Mouse (Mus musculus): ENCODE results near the gene Henmt1.

Gene Henmt1

DNA sequence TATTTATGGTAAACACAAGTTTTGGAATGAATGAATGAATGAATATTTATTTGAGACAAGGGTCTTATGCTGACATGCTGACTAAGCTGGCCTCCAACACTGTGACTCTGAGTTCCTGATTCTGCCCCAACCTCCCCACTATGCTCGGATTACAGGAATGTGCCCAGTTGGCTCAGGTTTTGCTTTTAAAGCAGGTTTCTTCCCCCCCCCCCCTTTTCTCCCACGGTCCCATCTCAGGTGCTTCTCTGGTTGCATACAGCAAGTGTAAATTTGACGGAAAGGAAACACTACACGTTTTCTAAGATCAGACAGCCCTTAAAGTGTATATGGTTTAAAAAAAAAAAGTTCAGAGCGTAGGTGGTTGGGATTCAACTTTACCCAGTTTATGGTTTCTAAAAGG, at the start of gene Henmt1:
TSS of gene Henmt1 (plus strand) at position 301 of the 400 bp plus-strand sequence.
- no peak for DNase-seq (ENCODE audit: extremely low read depth, low read depth, low spot score)

DNA sequence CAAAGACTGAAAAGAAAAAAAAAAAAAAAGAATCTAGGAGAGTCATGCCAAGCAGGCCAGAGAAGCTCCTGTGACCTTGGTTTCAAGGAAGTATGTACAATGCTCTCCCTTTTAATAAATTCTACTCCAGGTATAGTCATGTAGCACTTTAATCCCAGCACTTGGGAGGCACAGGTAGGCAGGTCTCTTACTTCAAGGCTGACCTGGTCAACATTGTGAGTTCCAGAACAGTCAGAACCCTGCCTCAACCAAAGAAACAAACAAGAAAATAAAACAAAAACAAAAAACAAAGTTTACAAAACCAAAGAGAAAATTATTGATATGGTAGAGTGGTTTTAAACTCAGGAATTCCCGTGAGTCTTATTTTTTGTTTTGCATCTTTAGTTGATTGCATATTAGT, 49.8 kb upstream of the Henmt1 start, which contains the start of gene Fndc7:
TSS of gene Fndc7 (minus strand) at position 101 of the 400 bp plus-strand sequence.
- no peak for DNase-seq (ENCODE audit: extremely low read depth, low read depth, low spot score)

DNA sequence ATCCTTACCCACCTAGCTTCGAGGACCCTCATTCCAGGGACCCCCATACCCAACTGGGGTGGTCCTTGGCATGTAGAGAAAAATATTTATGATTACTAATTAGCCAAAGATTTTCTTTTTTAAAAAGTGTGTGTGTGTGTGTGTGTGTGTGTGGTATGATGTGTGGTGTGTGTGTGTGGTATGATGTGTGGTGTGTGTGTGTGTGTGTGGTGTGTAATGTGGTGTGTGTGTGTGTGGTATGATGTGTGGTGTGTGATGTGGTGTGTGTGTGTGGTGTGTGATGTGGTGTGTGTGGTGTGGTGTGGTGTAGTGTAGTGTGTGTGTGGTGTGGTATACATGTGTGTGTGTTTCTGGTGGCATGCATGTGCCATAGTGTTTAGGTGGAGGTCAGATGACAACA, 47.6 kb upstream of the Henmt1 start:
- no peak for DNase-seq (ENCODE audit: extremely low read depth, low read depth, low spot score)

DNA sequence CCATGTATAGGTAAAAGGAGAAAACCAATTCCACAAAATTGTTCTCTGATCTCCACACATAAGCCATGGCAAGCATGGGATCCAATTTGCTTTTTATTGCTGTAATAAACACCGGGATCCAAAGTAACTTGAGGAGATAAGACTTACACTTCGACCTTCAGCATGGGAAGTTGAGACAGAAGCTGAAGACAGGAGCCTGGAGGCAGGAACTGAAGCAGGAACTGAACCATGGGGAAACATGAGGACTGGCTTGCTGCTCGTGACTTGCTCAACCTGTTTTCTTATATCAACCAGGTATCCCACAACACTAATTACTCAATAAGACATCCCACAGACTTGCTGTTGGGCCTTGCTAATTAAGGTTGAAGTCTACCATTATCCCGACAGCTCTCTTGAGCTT, 46.8 kb upstream of the Henmt1 start:
- peak; percentile 54 for DNase-seq (ENCODE audit: extremely low read depth, low read depth, low spot score)

DNA sequence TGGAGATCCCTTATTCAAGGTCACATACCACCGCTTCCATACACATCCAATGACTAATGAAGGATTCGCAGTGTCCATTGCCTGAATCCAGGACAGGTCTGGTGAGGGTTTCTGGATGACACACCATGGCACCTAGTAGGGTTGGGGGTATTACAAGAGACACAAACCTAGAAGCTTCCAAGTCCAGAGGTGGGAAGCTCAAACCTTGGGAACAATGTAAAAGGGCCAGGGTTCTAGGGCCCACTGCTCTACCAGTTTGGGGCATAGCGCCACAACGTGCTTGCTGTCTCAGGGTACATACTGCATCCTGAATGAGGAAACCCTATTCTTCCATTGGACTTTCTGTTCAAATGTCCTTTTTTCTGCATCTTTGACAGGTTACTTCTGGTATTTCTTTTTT, 41.0 kb upstream of the Henmt1 start:
- no peak for DNase-seq (ENCODE audit: extremely low read depth, low read depth, low spot score)

DNA sequence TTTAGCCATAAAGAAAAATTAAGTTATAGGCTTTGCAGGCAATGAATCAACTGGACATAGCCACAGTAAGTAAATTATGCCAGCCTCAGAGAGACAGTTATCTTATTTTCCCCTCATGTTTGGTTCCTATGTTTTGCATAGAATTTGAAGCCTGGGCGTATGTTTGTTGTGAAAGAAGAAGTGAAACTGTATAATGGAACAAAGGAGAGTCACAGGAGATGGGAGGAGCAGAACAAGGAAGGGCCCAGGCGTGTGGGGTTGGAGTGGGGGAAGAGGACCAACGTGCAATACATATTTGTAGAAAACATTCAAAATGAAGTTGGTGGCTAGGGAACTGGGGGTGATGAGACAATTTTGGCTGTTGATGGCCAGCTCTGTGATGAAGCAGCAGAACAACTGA, 39.5 kb upstream of the Henmt1 start:
- DNase-seq (ENCODE audit: extremely low read depth, low read depth, low spot score) = no peak

DNA sequence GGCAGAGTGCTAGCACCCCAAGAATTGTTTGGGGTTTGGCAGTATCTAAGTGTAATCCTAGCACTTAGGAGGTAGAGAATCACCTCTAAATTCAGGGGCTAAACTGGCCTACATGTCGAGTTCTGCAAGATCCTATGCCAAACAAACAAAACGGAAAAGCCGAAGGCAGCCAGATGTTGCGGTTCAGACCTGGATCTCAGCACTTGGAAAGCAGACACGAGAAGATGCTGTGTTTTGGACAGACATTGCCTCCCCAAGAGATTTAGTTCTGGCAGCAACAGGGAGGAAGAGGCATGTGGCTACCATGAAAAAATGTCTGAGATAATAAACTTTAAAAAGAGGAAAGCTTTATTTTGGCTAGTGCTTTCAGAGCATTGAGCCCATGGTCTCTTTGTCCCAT, 39.0 kb upstream of the Henmt1 start:
- DNase-seq (ENCODE audit: extremely low read depth, low read depth, low spot score) = no peak

DNA sequence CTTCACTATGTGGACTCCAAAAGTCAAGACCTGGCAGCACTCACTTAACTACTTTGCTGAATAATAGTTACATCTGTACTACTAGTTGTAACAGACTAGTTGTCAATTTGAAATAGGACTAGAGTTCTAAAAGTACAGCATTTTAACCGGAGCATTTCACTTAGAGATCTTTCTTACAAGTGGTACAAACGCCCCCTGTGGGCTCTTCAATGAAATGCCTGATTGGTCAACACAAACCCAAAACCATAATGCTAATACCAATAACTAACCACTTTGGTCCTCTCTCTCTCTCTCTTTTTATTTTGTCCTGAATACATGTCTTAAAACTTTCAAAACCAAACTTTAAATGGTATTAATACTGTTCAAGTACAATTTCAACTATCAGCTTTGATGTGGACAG, 37.6 kb upstream of the Henmt1 start:
- DNase-seq (ENCODE audit: extremely low read depth, low read depth, low spot score) = no peak

DNA sequence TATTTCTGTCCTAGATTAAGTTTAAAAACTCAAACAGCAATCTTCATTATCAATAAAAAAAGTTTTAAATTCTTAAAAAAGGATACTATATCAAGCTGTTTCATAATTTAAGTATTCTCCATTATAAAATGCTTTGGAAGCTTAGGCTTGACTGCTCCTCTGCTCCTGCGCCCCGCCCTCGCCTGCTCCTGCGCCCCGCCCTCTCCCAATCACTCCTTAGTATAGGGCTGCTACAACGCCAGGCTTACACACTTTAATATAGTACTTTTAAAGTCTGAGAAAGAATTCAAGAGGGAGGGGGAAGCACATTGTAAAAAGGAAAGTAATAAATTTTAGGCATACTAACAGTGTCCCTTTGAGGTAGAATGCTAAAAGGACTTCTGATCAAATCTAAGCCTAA, 36.7 kb upstream of the Henmt1 start:
- no peak for DNase-seq (ENCODE audit: extremely low read depth, low read depth, low spot score)

DNA sequence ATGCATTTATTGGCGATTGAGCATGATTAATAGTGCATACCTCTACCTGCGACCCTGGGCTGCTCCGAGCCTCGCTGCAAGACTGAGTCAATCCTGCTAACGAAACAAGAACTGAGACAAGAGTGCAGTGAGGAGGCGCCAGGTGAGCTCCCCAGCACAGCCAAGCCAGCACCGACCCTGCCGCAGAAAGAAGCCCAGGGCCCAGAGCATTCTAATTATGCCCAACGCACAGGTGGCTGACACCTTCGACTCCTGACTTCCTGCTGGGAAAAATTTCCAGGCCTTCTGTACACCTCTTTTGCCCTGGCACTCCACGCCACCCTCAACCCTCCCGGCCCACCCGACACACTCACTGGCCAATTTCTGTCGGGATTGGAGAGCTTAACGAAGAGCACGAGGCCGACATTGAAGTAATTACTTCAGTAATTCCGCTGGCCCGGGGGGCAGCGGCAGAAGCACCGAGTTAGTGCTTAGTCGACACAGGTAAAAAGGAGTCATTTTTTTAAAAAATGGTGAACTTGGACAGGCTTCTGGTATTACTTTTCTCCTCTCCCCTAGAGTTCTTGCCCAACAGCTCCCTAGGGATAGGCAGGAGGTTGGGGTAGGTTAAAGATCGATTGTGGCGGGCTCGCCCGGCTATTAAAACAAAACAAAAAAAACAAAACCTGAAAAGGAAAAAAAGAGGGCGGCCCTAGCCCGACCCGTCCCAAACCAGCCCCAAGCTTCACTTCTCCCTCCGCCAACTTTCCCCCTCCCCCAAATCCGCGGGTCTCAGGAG, 29.2 kb upstream of the Henmt1 start:
- no peak for DNase-seq (ENCODE audit: extremely low read depth, low read depth, low spot score)

DNA sequence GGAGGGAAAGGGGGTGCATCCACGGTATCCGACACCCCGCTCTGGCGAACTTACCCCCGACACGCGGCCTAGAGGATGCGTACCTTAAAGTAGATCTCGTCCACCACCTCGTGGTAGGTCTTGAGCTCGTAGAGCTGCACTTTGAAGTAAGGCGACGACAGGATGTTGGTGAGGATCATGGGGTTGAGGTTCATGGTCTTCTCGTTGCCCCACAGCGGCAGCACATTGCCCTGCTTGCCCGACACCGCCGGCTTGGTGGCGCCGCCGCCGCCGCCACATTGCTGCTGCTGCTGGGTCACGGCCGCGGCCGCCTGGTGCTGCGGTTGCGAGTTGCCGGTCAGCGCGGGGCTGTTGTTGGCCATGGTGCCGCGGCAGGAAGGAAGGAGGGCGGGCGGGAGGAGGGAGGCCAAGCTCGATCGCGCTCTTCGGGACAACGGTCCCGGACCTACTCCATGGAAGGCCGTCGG, 28.6 kb upstream of the Henmt1 start:
- no peak for DNase-seq (ENCODE audit: extremely low read depth, low read depth, low spot score)

DNA sequence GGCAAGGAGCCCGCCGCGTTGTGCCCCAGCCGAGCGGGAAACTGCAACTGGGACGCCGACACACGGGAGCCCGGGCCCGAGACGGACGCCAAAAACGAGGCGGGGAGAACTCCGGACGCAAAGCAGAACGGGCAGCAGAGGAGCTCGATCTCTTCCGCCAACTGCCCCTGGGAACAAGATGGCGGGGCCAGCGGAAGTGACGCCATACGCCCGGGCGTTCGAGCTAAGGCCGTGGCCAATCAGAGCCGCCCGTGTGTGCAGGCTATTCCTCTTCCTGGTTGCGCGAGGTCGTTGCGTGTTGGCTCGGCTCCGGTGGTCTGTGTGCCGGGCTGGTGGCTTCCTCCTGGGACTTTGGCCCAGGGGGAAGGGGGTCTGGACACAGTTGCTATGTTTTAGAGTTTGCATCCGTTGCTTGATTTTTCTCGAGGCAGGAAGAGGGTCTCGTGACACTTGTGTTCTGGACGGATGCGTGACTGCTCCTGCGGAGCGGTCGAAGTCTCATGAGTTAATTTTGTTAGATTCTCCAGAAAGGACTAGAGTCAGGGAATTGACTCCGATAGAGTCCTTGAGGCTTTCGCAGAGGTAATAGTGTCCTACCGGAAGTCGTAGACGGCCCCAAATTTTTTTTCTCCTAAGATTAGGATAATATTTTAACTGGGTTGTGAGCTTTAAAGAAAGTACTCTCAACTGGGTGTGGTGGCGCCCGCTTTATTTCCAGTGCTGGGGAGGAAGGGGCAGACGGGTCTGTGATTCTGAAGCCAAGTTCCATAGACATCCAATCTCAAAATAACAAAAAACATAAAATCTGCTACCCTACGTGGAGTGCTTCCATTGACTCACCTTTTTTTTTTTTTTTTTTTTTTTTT, 27.9 kb upstream of the Henmt1 start, which contains the start of gene Prpf38b:
TSS of gene Prpf38b (minus strand) at position 180 of the 866 bp plus-strand sequence.
- peak; percentile 31 for DNase-seq (ENCODE audit: extremely low read depth, low read depth, low spot score)

DNA sequence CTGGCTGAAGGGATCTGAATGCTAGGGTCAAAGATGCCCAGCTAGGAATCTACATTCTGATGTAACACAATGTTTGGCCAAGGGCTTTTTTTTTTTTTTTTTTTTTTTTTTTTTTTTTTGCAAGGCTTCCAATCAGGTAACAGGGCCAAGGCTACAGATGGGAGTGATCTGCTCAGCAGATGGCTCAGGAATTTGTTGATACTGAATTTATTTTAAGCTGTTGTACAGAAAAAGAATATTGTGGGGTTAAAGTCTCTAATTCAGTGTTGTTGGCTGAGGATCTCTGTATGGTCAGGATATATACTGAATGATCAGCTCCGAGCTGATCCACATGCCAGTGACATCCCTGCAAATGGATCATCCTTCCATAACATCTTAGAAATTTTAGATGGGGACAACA, 23.7 kb upstream of the Henmt1 start:
- DNase-seq (ENCODE audit: extremely low read depth, low read depth, low spot score) = no peak

DNA sequence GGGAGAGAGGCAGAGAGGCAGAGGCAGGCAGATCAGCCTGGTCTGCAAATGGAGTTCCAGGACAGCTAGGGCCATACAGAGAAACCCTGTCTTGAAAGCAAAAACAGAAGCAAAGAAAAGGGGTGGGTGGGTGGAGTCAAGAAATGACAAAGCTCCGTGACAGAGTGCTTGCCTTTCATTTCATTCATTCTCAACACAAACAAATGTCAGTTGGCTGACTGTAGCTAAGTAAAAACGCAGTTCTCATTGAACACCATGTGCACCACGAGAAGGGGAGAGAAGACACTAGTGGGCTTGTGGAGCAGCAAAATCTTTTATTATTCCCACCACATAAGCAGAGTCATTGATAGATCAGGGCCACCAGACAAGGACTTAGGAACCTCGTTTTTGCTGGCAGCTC, 22.8 kb upstream of the Henmt1 start:
- no peak for DNase-seq (ENCODE audit: extremely low read depth, low read depth, low spot score)

DNA sequence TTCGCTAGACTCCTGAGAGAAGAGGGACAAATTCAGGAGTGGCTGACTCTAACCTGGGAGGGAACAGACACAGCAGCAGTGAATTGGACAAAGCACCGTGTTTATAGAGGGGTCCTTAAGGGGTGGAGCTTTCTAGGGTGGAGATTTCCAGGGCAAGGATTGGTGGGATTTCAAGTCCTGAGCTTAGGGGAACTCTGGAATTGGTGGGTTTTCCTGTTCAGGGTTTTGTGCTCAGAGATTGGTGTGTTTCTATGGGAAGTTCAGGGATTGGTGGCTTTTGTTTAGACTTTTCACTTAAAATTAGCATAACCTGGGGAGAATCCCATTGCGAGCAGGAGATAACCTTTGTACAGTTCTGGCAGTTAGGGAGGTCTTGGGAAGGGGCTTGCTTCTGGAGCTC, 21.7 kb upstream of the Henmt1 start:
- no peak for DNase-seq (ENCODE audit: extremely low read depth, low read depth, low spot score)

DNA sequence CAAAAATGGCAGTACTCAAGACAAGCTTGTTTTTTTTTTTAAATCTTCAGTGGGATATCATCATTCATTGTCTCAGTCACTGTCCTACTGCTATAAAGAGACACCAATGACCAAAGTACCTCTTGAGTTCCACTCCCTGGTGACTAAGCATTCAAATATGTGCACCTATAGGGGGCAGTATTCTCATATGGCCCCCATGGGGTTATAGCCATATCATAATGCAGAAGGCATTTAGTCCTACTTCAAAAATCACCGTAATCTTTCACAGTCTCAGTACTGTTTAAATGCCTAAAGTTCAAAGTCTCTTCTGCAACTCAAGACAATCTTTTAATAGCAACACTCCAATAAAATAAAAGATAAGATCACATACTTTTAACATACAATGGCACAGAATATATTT, 20.8 kb upstream of the Henmt1 start:
- no peak for DNase-seq (ENCODE audit: extremely low read depth, low read depth, low spot score)

DNA sequence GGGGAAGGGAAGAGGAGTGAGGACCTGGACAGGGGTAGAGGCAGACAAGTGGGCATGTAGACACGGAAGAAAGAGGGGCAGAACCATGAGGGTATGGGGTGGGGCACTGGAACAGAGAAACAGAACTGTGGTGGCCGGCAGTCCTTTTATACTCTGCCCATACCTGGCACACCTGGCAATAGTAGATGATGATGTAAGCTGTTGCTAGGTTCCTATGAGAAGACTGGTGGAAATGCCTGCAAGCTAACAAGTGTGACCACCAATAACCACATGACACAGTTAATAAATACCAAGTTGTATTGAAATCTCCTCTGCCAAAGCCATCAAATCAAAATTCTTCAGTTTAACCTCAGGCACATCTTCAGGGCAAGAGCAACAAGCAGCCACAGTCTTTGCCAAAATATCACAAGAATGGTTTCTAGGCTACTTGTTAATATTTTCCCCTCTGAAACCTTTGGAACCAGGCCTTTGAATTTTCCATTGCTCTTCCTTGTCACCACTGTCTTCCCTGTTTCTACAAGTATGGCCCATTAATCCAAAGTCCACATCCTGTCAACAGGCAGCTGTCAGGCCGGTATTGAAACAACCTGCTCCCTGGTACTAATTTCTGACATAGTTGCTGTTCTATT, 19.1 kb upstream of the Henmt1 start:
- DNase-seq (ENCODE audit: extremely low read depth, low read depth, low spot score) = no peak

DNA sequence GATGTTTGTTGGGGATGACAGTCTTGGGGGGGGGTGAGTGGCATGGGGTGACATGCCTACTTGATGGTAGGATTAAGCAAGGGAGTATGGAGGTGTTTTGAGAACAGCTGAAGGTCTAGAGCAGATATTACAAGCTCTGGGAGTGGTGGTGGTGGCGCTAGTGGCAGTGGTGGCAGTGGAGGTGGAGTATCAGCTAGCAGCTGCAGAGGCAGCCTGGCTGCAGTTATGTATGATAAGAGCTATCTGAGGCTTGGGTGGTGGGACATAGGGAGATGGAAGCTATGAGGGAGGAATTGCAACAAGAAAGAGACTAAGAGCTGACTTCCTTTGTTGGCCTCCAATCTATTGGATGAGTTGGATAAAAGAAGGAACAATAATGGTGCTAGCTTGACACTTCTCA, 17.9 kb upstream of the Henmt1 start:
- DNase-seq (ENCODE audit: extremely low read depth, low read depth, low spot score) = no peak

DNA sequence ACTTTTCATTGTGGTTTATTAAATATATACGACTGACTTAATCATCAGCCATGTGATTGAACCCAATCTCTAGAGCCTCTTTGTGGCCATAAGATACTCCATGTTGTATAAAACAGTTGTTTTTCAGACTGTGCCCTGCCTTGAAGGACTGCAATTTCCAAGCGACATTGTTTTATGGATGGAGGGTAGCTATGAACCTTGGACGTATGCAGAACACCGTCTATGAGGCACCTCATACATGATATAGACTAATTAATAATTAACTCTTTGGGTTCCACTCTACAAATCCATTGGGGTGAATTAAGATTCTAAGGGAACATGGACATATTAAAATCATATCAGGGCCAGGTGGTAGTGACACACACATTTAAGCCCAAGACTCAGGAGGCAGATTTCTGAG, 14.0 kb upstream of the Henmt1 start:
- no peak for DNase-seq (ENCODE audit: extremely low read depth, low read depth, low spot score)

DNA sequence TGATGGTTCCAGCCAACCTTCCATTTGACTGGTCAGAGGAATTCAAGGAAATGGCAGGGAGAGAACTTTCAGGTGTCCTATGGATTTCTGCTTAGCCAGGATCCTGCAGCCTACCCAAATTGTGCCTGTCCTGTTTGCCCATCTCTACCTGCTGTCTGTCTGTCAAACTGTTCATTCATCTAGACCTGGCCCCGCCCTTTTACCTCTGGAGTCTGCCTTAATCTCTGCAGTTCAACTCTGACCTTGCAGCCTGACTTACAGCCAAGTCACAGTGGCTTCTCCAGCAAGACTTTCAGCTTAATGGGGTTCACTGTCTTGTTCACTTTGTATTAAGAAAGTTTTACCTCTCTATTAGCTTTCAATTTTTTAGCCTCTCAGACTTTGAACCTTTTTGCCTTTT, 13.4 kb upstream of the Henmt1 start:
- DNase-seq (ENCODE audit: extremely low read depth, low read depth, low spot score) = no peak

DNA sequence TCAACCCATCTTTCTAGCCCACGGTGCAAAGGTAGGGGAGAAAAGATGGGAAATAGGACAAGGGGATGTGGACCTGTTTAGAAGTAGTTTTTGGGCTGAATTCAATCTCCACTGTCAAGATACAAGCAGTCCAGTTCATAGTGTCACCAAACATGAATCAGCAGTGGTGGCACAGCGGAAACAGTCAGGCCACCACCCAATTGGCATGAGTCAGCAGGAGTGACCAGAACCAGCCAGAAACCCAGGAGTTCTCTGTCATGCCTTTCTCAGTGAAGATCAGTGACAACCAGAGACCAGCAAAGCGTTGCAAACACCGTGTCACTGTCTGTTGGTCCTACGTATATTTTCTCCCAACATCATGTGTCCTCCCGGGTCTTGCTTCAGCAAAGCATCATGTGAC, 6.1 kb upstream of the Henmt1 start:
- no peak for DNase-seq (ENCODE audit: extremely low read depth, low read depth, low spot score)

DNA sequence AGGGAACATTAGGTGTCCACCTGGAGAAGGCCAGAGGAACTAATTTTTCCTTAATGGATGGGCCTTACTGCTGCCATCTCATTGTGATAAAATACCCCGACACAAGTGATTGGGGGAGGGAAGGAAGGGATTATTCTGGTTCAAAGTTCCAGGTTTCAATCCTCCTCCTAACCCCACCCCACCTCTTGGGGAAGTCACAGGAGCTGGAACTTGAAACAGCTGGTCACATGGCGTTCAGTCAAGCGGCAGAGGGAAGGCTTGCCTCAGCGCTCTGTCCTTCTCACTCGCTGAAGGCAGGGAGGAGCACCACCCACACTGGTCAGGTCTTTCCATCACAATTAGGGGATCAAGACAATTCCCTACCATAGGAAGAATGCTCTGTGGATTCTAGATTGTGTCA, 982 bp upstream of the Henmt1 start:
- DNase-seq (ENCODE audit: extremely low read depth, low read depth, low spot score) = no peak
